Mouse (Mus musculus): Measurements from ENCODE around the gene Pithd1.
"Not testable (repeated sequence)": the region's sequence is repeated elsewhere in the genome, so short reads cannot be mapped to it uniquely, and the experiment has no call there.

Gene Pithd1

DNA sequence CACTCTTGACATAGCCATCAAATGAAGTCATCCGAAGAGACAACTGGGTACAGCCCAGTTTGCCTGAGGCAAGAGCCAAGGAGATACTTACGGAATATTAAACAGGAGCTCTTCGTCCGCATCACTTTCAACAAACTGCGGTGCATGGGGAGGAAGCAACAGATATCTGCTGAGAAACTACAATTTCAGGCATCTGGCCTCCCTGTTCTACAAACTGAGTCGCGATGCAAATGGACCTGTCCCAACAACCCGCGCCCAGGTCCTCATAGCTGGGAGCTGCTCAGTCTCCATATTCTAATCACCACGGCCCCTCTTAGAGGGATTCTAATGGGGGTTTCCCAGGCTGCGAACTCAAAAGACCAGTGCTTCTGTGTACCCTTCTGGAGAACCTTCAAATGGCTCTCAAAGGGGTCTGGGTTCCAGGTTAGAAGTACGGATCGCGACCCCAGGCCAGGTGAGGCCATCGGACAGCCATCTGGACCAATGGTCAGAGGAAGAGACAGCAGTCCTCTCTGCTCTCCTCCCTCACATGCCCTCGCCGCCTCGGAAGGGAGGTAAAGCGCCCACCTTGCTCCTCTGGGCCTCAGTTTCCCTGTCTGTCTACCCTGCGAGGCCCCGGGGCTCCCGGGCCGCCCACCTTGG lies 642 bp downstream of the Pithd1 start:
- no peak for DNase-seq (ENCODE audit: low read depth, low spot score)

- no peak for DNase-seq (ENCODE audit: low read depth, low spot score)
Measured at GRCm38 (mm10) chr4:135985769-135986168, 1.3 kb downstream of the Pithd1 start.

- no peak for DNase-seq (ENCODE audit: low read depth, low spot score)
Measured at GRCm38 (mm10) chr4:135985193-135985592, 1.9 kb downstream of the Pithd1 start.

DNA sequence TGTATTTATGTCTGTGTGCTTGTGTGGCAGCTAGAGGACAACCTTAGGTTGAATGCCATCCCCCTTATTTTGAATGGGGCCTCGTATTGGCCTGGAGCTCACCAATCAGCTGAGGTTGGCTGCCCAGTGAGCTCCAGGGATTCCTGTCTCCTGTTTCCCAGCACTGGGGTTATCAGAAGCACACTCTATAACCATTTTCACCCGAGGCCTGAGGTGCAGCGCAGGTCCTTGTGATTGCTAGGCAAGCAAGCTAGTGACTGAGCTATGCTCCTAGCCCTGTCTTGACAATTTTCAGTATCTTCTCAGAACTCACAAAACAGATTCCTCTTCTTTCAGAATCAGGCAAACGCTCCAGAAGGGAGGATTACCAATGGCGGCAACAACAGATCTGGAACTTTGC lies 2.5 kb downstream of the Pithd1 start:
- DNase-seq (ENCODE audit: low read depth, low spot score), result no peak

GRCm38 (mm10) chr4:135981524-135982063 lies 5.5 kb downstream of the Pithd1 start:
- no peak for DNase-seq (ENCODE audit: low read depth, low spot score)

DNA sequence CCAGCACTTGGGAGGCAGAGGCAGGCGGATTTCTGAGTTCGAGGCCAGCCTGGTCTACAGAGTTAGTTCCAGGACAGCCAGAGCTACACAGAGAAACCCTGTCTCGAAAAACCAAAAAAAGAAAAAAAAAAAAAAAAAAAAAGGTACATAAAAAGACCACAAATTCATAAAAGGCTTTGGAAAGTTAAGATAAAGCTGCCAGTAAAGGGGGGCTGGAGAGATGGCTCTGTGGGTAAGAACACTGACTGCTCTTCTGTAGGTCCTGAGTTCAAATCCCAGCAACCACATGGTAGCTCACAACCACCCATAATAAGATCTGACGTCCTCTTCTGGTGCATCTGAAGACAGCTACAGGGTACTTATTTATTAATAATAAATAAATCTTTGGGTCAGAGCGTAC lies 6.8 kb downstream of the Pithd1 start:
- not testable (repeated sequence) for DNase-seq (ENCODE audit: low read depth, low spot score)

- no peak for DNase-seq (ENCODE audit: low read depth, low spot score)
Measured at GRCm38 (mm10) chr4:135976146-135976545, 10.9 kb downstream of the Pithd1 start.

GRCm38 (mm10) chr4:135972911-135973811 lies 13.9 kb downstream of the Pithd1 start:
- no peak for DNase-seq (ENCODE audit: low read depth, low spot score)

- peak; percentile 62 for DNase-seq (ENCODE audit: low read depth, low spot score)
Measured at GRCm38 (mm10) chr4:135972556-135972906, 14.5 kb downstream of the Pithd1 start, which contains the start of gene Lypla2. TSS of gene Lypla2 (minus strand) at chr4:135972626.

DNA sequence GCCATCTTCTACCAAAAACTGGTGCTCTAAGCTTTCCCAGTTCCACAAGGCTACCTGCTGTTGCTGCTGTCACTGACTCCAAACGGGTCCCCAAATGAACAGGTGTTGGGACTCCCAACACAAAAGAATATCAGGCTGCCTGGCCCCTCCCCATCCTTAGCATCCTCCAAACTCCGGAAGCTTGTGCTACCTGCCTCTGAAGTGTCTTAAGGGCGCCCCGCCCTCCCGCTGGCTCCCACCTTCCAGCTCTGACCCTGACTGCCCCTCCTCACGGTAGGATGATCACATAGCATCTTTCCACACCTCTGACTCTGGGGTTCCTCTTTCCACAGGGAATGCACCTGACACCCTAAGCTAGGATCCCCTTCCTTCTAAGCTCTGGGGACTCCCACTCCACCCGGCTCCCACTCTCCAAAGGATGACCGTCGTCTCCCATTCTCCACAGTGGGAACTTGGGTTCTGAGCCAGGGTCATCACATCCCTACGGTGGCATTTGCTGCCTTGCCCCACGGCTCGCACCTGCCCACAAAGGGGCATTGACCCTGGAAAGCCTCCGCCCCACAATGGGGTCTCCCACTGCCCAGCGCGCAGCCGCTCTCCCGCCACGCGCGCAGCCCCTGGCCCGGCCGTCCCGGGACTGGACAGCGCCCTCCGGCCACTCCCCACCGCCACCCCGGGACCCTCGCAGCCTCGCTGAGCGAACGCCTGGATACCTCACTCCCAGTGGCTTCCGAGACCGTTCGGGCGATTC lies 15.1 kb downstream of the Pithd1 start:
- no peak for DNase-seq (ENCODE audit: low read depth, low spot score)

- no peak for DNase-seq (ENCODE audit: low read depth, low spot score)
Measured at GRCm38 (mm10) chr4:135970585-135970984, 16.5 kb downstream of the Pithd1 start.

- no peak for DNase-seq (ENCODE audit: low read depth, low spot score)
Measured at GRCm38 (mm10) chr4:135969070-135969750, 17.9 kb downstream of the Pithd1 start.

- DNase-seq (ENCODE audit: low read depth, low spot score), result no peak
Measured at GRCm38 (mm10) chr4:135968271-135968869, 18.7 kb downstream of the Pithd1 start.

- no peak for DNase-seq (ENCODE audit: low read depth, low spot score)
Measured at GRCm38 (mm10) chr4:135967086-135967760, 19.8 kb downstream of the Pithd1 start.

DNA sequence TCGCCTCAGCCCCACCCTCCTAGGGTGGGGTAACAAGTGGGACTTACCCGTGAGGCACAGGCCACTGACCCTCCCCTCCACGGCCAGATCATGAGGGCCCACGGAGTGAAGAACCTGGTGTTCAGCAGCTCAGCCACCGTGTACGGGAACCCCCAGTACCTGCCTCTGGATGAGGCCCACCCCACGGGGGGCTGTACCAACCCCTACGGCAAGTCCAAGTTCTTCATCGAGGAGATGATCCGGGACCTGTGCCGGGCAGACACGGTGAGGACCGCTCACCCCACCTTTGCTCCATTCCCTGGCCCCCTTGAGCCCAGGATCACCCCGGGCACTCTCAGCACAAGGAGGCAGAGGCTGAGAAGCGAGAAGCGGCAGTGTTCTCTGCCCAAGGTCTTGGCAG lies 20.8 kb downstream of the Pithd1 start:
- DNase-seq (ENCODE audit: low read depth, low spot score), result no peak

GRCm38 (mm10) chr4:135965113-135965512 lies 22.0 kb downstream of the Pithd1 start:
- DNase-seq (ENCODE audit: low read depth, low spot score), result no peak

GRCm38 (mm10) chr4:135964426-135964825 lies 22.6 kb downstream of the Pithd1 start:
- DNase-seq (ENCODE audit: low read depth, low spot score), result no peak

DNA sequence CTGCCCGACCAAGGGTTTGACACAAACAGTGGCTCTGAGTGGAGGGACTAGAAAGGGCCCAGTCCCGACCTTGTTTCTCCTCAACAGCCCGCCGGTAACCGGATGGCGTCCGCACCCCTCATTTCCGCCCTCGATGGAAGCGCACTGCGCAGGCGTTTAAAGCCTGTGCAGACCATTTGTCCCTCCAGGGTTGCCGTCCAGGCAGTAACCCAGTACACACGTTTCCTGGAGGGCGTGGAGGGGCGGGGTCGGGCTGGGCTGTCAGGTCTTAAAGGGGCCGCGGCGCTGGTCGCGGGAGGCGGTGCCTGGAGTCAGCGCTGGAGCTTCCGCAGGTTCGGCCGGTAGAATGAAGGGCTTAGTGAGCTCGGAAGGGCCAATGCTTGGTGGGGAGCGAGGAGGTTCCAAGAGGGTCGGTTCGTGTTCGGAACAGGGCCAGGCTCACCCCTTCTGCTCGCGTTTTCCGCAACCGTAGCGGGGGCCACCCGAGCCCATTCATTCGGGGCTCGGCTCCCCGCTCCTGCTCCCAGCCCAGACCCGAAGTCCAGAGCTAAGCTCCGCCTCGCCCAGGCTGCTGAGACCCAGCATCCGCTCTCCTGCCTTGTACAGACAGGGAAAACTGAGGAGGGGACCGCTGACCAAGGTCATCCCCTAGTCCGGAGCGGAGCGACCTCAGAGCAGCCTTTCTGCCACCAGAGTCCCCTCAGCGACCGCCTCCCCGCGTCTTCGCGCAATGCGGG lies 23.4 kb downstream of the Pithd1 start, which contains the start of gene Gale:
Gale (plus strand) TSS at position 271 of the 737 bp plus-strand sequence.
- peak; percentile 97 for DNase-seq (ENCODE audit: low read depth, low spot score)

DNA sequence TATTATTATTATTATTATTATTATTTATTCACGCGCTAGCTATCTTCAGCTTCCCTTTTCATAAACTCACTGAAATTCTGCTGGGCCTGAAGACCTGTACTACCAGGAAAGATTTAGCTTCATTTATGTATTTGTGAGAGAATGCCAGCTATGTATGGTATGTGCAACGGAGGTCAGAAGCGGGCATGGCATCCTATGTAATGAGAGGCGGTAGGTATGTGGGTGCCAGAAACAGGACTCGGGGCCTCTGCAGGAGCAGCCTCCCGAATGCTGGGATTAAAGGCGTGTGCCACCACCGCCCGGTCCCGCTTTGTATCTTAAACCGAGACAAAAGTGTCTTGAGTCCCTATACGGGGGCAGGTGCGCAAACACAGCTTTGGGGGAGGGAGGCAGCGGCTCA lies 24.1 kb downstream of the Pithd1 start:
- DNase-seq (ENCODE audit: low read depth, low spot score), result no peak

DNA sequence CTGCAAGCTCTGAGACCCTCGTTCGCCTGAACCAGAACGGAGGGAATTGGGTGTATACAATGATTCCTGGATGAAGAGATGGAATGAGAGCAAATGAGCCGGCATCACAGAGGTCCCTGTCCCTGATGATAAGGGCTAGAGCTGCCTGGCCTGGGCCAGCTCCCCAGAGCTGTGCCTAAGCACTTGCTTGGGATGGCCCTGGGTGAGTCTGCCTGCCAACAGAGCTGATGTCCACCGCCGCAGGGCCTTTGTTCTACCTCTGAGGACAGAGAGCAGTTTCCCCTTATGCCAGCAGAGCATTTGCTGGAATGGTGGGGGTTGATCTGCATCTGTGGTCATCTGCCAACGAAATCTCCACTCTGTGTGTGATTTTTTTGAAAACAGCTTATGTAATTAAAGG lies 24.9 kb downstream of the Pithd1 start:
- no peak for DNase-seq (ENCODE audit: low read depth, low spot score)

Measured in forelimb bud, embryonic 11.5 days (tissue).